Mouse (Mus musculus): ENCODE data around the gene Ppy. TPM values are rescaled to one million over a fixed set of nuclear protein-coding genes. Genes with fewer than 3 reads are reported as not detected.
A peak's percentile ranks its signal among the peaks of the same experiment; 100 is the strongest.

Gene Ppy
- polyA plus RNA-seq, 1 experiment from 2014 or later = not detected

GRCm38 (mm10) chr11:102137625-102138446, 36.7 kb upstream of the Ppy start:
- Histone ChIP-seq H3K4me2 (ENCODE audit: low read length) (peak overlapping the region; percentile 67), H3K4me1 (ENCODE audit: control insufficient read depth, insufficient read depth, low read depth, low read length) (0 out of 2 replicates have a peak, but pooled peaks cover 3% of the 10 kb centered on the region), H3K27ac (ENCODE audit: low read depth, low read length) (no peak overlapping the region), H3K36me3 (ENCODE audit: control insufficient read depth, insufficient read depth, low read length) (no peaks in the 10 kb centered on the region), H3K9me3 (ENCODE audit: control insufficient read depth, low read length) (no peaks in the 10 kb centered on the region), H3K27me3 (replicated peaks; ENCODE audit: control insufficient read depth, insufficient read depth, low read length) (peaks cover 7% of the 10 kb centered on the region; the same call in 1 of the 2 replicates), H3K9ac (ENCODE audit: low read depth, low read length) (peak overlapping the region; percentile 46), H3K4me3 (ENCODE audit: low read length) (peak overlapping the region; percentile 27)
- 42% methylated on average over 13 of the region's 13 CpGs for WGBS
- ATAC-seq = peak; percentile 42; the same call in 1 of the 2 replicates

GRCm38 (mm10) chr11:102134516-102134915, 33.4 kb upstream of the Ppy start:
- ATAC-seq = no peak
- no peaks in the 10 kb centered on the region for H3K9me3 ChIP-seq (ENCODE audit: control insufficient read depth, low read length)
- no peak overlapping the region for H3K4me3 ChIP-seq (ENCODE audit: low read length)
- peaks cover 7% of the 10 kb centered on the region; the same call in 1 of the 2 replicates for H3K27me3 ChIP-seq (replicated peaks; ENCODE audit: control insufficient read depth, insufficient read depth, low read length)
- H3K9ac ChIP-seq (ENCODE audit: low read depth, low read length) = no peak overlapping the region
- no peak overlapping the region for H3K4me2 ChIP-seq (ENCODE audit: low read length)
- 8% methylated on average over 4 of the region's 4 CpGs for WGBS
- H3K36me3 ChIP-seq (ENCODE audit: control insufficient read depth, insufficient read depth, low read length) = no peaks in the 10 kb centered on the region
- H3K27ac ChIP-seq (ENCODE audit: low read depth, low read length) = no peak overlapping the region
- 0 out of 2 replicates have a peak, but pooled peaks cover 3% of the 10 kb centered on the region for H3K4me1 ChIP-seq (ENCODE audit: control insufficient read depth, insufficient read depth, low read depth, low read length)

DNA sequence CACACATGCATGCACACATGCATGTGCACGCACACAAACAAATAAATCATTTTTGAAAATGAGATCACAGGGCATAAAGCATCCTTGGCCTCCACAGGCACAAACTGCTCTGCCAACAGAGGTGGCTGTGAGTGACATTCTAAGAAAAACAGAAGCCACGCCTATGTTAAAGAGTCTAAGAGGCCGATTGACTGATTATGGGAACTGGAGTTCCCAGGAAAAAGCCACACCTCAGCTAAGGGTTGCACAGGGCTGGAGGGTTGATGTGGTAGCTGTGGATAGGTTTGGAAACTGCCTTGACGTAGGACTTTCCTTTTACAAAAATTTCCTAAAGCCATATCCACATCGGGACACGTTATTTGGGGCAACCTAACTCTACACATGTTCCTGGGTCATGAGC, 16.3 kb upstream of the Ppy start:
- Histone ChIP-seq H3K4me3 (ENCODE audit: low read length) (no peak overlapping the region), H3K27me3 (replicated peaks; ENCODE audit: control insufficient read depth, insufficient read depth, low read length) (peaks cover 3% of the 10 kb centered on the region; the same call in 1 of the 2 replicates), H3K36me3 (ENCODE audit: control insufficient read depth, insufficient read depth, low read length) (no peaks in the 10 kb centered on the region), H3K4me2 (ENCODE audit: low read length) (no peak overlapping the region), H3K9ac (ENCODE audit: low read depth, low read length) (no peak overlapping the region), H3K4me1 (ENCODE audit: control insufficient read depth, insufficient read depth, low read depth, low read length) (no peaks in the 10 kb centered on the region), H3K27ac (ENCODE audit: low read depth, low read length) (no peak overlapping the region), H3K9me3 (ENCODE audit: control insufficient read depth, low read length) (no peaks in the 10 kb centered on the region)
- 87% methylated on average over 6 of the region's 6 CpGs for WGBS
- ATAC-seq = no peak

DNA sequence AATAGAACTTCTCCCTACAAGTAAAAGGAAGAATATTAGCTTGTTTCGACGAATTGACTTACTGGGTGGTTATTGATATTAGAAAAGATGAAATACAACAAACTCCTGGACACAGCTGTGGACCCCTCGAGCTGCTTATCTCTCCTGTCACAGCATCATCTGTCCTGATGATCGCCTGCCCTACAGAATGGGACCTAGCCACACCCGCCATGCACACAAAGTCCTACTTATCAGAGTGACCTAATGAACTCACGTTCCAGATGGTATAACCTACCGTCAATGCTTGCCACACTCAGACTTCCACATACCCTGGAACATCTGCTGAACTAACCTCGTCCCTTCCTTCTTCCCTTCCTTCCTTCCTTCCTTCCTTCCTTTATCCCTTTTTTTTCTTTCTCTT, 15.1 kb upstream of the Ppy start:
- Histone ChIP-seq H3K27me3 (replicated peaks; ENCODE audit: control insufficient read depth, insufficient read depth, low read length) (peaks cover 3% of the 10 kb centered on the region; the same call in 1 of the 2 replicates), H3K27ac (ENCODE audit: low read depth, low read length) (no peak overlapping the region), H3K9me3 (ENCODE audit: control insufficient read depth, low read length) (no peaks in the 10 kb centered on the region), H3K4me1 (ENCODE audit: control insufficient read depth, insufficient read depth, low read depth, low read length) (no peaks in the 10 kb centered on the region), H3K36me3 (ENCODE audit: control insufficient read depth, insufficient read depth, low read length) (no peaks in the 10 kb centered on the region), H3K9ac (ENCODE audit: low read depth, low read length) (no peak overlapping the region), H3K4me3 (ENCODE audit: low read length) (no peak overlapping the region), H3K4me2 (ENCODE audit: low read length) (no peak overlapping the region)
- WGBS = 84% methylated on average over 8 of the region's 8 CpGs
- no peak for ATAC-seq

- Histone ChIP-seq H3K4me1 (ENCODE audit: control insufficient read depth, insufficient read depth, low read depth, low read length) (peaks cover 3% of the 10 kb centered on the region), H3K9me3 (ENCODE audit: control insufficient read depth, low read length) (no peaks in the 10 kb centered on the region), H3K9ac (ENCODE audit: low read depth, low read length) (no peak overlapping the region), H3K4me2 (ENCODE audit: low read length) (no peak overlapping the region), H3K27ac (ENCODE audit: low read depth, low read length) (no peak overlapping the region), H3K4me3 (ENCODE audit: low read length) (no peak overlapping the region), H3K36me3 (ENCODE audit: control insufficient read depth, insufficient read depth, low read length) (no peaks in the 10 kb centered on the region), H3K27me3 (replicated peaks; ENCODE audit: control insufficient read depth, insufficient read depth, low read length) (peaks cover 28% of the 10 kb centered on the region)
- WGBS = 86% methylated on average over 5 of the region's 5 CpGs
- no peak for ATAC-seq
Observed at GRCm38 (mm10) chr11:102111576-102111975, 10.5 kb upstream of the Ppy start.

DNA sequence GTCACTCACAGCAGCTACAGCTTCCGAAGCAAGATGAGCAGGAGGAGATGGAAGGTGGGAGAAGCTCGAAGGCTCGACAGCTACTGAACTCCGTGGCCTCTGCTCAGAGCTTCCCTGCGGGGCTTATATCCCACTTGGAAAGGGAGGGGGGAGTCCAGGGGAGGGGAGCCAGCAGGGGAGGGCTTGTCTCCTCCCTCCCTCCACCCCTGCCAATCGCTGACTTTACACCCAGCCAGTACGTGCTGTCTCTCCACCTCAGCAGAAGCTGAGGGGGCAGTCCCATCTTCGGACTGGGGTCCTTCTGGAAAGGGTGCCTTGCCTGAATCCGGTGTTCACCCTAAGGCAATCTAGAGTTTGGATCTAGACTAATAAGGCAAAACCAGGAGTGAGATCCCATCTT, 6.6 kb upstream of the Ppy start, which contains the start of gene Pyy:
TSS of gene Pyy (minus strand) at position 101 of the 400 bp plus-strand sequence.
- H3K27me3 ChIP-seq (replicated peaks; ENCODE audit: control insufficient read depth, insufficient read depth, low read length) = peaks cover 49% of the 10 kb centered on the region
- WGBS = 12% methylated on average over 9 of the region's 9 CpGs

DNA sequence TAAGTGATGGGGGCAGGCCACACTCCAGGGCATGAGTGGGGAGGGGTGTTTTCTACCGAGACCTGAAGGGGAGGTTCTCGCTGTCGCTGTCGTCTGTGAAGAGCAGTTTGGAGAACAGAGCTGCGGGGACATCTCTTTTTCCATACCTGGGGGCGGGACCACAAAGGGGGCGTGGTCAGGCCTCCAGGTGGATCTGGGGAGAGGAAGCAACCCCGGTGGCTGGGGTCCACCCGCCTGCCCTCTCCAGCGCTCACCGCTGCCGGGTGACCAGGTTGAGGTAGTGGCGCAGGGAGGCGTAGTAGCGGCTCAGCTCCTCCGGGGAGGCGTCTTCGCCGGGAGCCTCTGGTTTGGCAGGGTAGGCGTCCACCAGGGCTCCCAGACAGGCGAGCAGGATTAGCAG, 5.8 kb upstream of the Ppy start:
- H3K4me2 ChIP-seq (ENCODE audit: low read length) = peak overlapping the region; percentile 12; the same call in 1 of the 2 replicates
- no peak for ATAC-seq
- H3K27ac ChIP-seq (ENCODE audit: low read depth, low read length) = no peak overlapping the region
- H3K36me3 ChIP-seq (ENCODE audit: control insufficient read depth, insufficient read depth, low read length) = no peaks in the 10 kb centered on the region
- peaks cover 49% of the 10 kb centered on the region for H3K27me3 ChIP-seq (replicated peaks; ENCODE audit: control insufficient read depth, insufficient read depth, low read length)
- peaks cover 3% of the 10 kb centered on the region for H3K4me1 ChIP-seq (ENCODE audit: control insufficient read depth, insufficient read depth, low read depth, low read length)
- no peak overlapping the region for H3K9ac ChIP-seq (ENCODE audit: low read depth, low read length)
- no peaks in the 10 kb centered on the region for H3K9me3 ChIP-seq (ENCODE audit: control insufficient read depth, low read length)
- 2% methylated on average over 19 of the region's 21 CpGs for WGBS
- H3K4me3 ChIP-seq (ENCODE audit: low read length) = no peak overlapping the region

More for the DNA sequence above, 6.6 kb upstream of the Ppy start, which contains the start of gene Pyy:
- no peak within 1 kb of the TSS for H3K4me3 ChIP-seq (ENCODE audit: low read length)
- peak within 1 kb of the TSS; percentile 12; the same call in 1 of the 2 replicates for H3K4me2 ChIP-seq (ENCODE audit: low read length)
- H3K4me1 ChIP-seq (ENCODE audit: control insufficient read depth, insufficient read depth, low read depth, low read length) = peaks cover 3% of the 10 kb centered on the region
- ATAC-seq = no peak
- no peak within 1 kb of the TSS for H3K27ac ChIP-seq (ENCODE audit: low read depth, low read length)
- H3K36me3 ChIP-seq (ENCODE audit: control insufficient read depth, insufficient read depth, low read length) = no peaks in the 10 kb centered on the region
- no peak within 1 kb of the TSS for H3K9ac ChIP-seq (ENCODE audit: low read depth, low read length)
- H3K9me3 ChIP-seq (ENCODE audit: control insufficient read depth, low read length) = no peaks in the 10 kb centered on the region

GRCm38 (mm10) chr11:102102485-102103258, 1.6 kb upstream of the Ppy start:
- ATAC-seq = no peak
- Histone ChIP-seq H3K9me3 (ENCODE audit: control insufficient read depth, low read length) (no peaks in the 10 kb centered on the region), H3K27me3 (replicated peaks; ENCODE audit: control insufficient read depth, insufficient read depth, low read length) (peaks cover 33% of the 10 kb centered on the region), H3K36me3 (ENCODE audit: control insufficient read depth, insufficient read depth, low read length) (no peaks in the 10 kb centered on the region), H3K9ac (ENCODE audit: low read depth, low read length) (no peak overlapping the region), H3K4me3 (ENCODE audit: low read length) (no peak overlapping the region), H3K4me2 (ENCODE audit: low read length) (no peak overlapping the region), H3K27ac (ENCODE audit: low read depth, low read length) (no peak overlapping the region), H3K4me1 (ENCODE audit: control insufficient read depth, insufficient read depth, low read depth, low read length) (peaks cover 3% of the 10 kb centered on the region)
- 20% methylated on average over 17 of the region's 17 CpGs for WGBS

Data from hindbrain, embryonic 16.5 days (tissue).